Mouse (Mus musculus) testis, adult 10 weeks (tissue): ENCODE results near the gene Impad1. TPM values are rescaled to one million over a fixed set of nuclear protein-coding genes. Genes with fewer than 3 reads are reported as not detected.

Experiments
- polyA plus RNA-seq: library from polyadenylated mRNA; stranded (reverse); fragments of 350-450 nt; fragmentation: Illumina TruSeq; extraction: RNeasy Lipid Tissue Mini Kit (QIAGEN cat#74804); gene quantifications from one replicate; pipeline ENCODE4 v1.2.3, GENCODE M21; 2014; ENCODE audit warnings: low read depth, low replicate concordance

The Impad1 gene
- polyA plus RNA-seq = 54.6 TPM

GRCm38 (mm10) chr4:4792992-4793834 lies at the start of gene Impad1:
Gene Impad1, minus strand, starts transcription at chr4:4793355.

